Mouse (Mus musculus) forebrain, embryonic 16.5 days (tissue): Measurements from ENCODE around the gene Trio. TPM values are rescaled to one million over a fixed set of nuclear protein-coding genes. Genes with fewer than 3 reads are reported as not detected.

Experiments used
- ATAC-seq: fragments of 200-750 bp; cut with Nextera tagmentation; 2 replicates; pipeline ENCODE4 v1.8.0; 2017; ENCODE audit warnings: mild to moderate bottlenecking, moderate library complexity
- H3K27ac ChIP-seq: fragments of 300-500 bp; sonication (generic); 2 replicates; pipeline ENCODE4 v1.5.1; 2014; ENCODE audit warnings: low read length, control low read depth
- H3K27me3 ChIP-seq: fragments of 300-500 bp; sonication (generic); replicated peaks from 2 replicates; pipeline ENCODE4 v1.6.1; 2014; ENCODE audit warnings: low read length; ENCODE audit not compliant: control insufficient read depth, insufficient read depth
- H3K36me3 ChIP-seq: fragments of 300-500 bp; sonication (generic); 2 replicates; pipeline ENCODE4 v1.6.1; 2014; ENCODE audit not compliant: control insufficient read depth, insufficient read depth
- H3K4me1 ChIP-seq: fragments of 300-500 bp; sonication (generic); replicated peaks from 2 replicates; pipeline ENCODE4 v1.6.1; 2014; ENCODE audit warnings: low read length; ENCODE audit not compliant: control insufficient read depth, insufficient read depth
- H3K4me2 ChIP-seq: fragments of 300-500 bp; sonication (generic); 2 replicates; pipeline ENCODE4 v1.6.1; 2014; ENCODE audit warnings: mild to moderate bottlenecking, low read length, control low read depth
- H3K4me3 ChIP-seq: fragments of 300-500 bp; sonication (generic); replicated peaks from 2 replicates; pipeline ENCODE4 v1.5.1; 2014; ENCODE audit warnings: mild to moderate bottlenecking, low read length, control low read depth
- H3K9ac ChIP-seq: fragments of 300-500 bp; sonication (generic); replicated peaks from 2 replicates; pipeline ENCODE4 v1.6.1; 2014; ENCODE audit warnings: low read depth, low read length, control low read depth
- H3K9me3 ChIP-seq: fragments of 300-500 bp; sonication (generic); 2 replicates; pipeline ENCODE4 v1.6.1; 2016; ENCODE audit warnings: low read length; ENCODE audit not compliant: control insufficient read depth
- WGBS: fragments of 180-500 bp; shearing (Covaris S2); extraction: QIAGEN DNeasy Blood & Tissue Kit; methylation state at CpG from one replicate; pipeline ENCODE4 v1.1.7; 2014; 5-methylcytosine and 5-hydroxymethylcytosine counted together
- polyA plus RNA-seq: library from polyadenylated mRNA; unstranded; fragments of >200 nt; fragmentation: Nextera tagmentation; extraction: Ambion mirVana; gene quantifications from 2 replicates; pipeline ENCODE4 v1.2.1, GENCODE M21; 2015

Trio gene
- polyA plus RNA-seq, 1 experiment from 2014 or later, result 42.6 TPM

DNA sequence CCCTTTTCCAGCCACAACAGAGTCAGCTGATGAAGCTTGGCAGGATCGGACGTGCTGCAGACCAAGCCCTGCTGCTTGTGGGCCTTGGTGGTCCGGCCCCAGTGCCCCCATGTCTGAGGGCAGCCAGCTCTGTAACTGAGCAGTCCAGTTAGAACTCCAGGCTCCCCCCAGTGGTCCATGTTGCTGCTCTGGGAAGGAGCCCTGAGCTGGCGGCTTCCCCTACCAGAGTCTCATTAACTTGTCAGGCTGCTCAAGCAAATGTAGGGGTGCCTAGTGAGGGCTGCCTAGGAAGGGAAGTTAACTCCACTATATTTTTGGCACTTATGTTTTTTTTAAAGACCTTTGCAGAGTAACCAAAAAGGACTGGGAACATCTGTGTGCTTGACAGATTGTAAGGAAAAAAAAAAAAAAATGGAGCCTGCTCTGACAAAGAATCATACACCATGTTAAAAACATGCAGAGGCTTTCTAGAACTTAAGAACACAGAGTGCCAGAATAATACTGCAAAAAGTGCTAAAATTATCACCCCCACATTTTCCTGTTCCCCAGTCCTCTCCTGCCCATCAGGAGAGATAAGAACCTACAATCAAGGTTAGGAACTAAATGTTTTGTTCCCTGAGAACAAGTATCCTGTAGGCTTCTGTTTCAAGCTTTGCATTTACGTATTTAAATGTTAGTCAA lies 216.9 kb downstream of the Trio start:
- peaks cover 15% of the 10 kb centered on the region for H3K36me3 ChIP-seq
- no peak overlapping the region for H3K9ac ChIP-seq
- no peak overlapping the region for H3K4me2 ChIP-seq
- 30% methylated on average over 5 of the region's 5 CpGs for WGBS
- peak overlapping the region; percentile 27; the same call in 1 of the 2 replicates for H3K27ac ChIP-seq
- no peaks in the 10 kb centered on the region for H3K9me3 ChIP-seq
- H3K27me3 ChIP-seq, result no peaks in the 10 kb centered on the region
- peak; percentile 74 for ATAC-seq
- no peak overlapping the region for H3K4me3 ChIP-seq
- H3K4me1 ChIP-seq, result peaks cover 16% of the 10 kb centered on the region

DNA sequence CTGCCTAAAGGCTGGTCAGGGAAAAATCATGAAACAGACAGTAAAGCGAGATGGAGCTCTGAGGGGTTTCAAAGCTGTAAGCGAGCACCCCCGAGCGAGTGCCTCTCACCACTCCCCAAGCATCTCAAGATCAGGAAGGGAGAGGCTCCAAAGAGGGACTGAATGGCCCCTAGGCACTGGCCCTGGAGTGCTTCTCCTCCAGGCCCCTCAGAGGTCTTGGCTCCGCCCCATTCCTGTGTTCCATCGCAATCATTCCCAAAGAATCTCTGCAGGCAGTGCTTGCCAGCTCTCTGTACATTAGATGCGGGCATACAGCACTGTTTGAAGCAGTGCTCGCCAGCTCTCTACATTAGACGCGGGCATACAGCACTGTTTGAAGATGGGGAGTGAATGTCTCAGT lies 219.4 kb downstream of the Trio start:
- no peak overlapping the region for H3K9ac ChIP-seq
- H3K27me3 ChIP-seq, result no peaks in the 10 kb centered on the region
- peaks cover 5% of the 10 kb centered on the region for H3K36me3 ChIP-seq
- H3K4me2 ChIP-seq, result no peak overlapping the region
- no peaks in the 10 kb centered on the region for H3K9me3 ChIP-seq
- 0 out of 2 replicates have a peak, but pooled peaks have one; percentile 5 for ATAC-seq
- no peak overlapping the region for H3K27ac ChIP-seq
- no peak overlapping the region for H3K4me3 ChIP-seq
- peaks cover 17% of the 10 kb centered on the region for H3K4me1 ChIP-seq
- 54% methylated on average over 10 of the region's 10 CpGs for WGBS

DNA sequence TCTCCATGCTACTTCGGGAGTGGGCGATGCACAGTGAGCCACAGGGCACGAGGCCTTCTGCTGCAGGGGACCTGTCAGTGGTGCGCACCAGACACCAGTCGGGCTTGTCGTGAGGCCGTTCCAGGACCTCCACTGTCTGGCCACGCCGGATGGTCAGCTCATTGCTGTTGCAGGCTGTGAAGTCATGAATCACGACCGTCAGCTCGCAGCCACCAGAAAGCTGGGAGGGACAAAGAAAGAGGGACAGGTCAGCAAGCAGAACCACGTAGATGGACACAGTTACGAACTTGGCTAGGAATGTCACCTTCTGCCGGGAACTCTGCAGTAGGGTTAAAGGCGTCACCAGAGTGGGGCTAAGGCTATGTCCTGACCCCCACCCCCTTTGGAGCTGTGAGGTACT lies 220.0 kb downstream of the Trio start:
- Histone ChIP-seq H3K4me1 (peaks cover 18% of the 10 kb centered on the region), H3K27me3 (no peaks in the 10 kb centered on the region), H3K4me2 (no peak overlapping the region), H3K27ac (no peak overlapping the region), H3K4me3 (no peak overlapping the region), H3K9me3 (no peaks in the 10 kb centered on the region), H3K36me3 (peaks cover 5% of the 10 kb centered on the region), H3K9ac (no peak overlapping the region)
- no peak for ATAC-seq
- WGBS, result 91% methylated on average over 16 of the region's 16 CpGs

DNA sequence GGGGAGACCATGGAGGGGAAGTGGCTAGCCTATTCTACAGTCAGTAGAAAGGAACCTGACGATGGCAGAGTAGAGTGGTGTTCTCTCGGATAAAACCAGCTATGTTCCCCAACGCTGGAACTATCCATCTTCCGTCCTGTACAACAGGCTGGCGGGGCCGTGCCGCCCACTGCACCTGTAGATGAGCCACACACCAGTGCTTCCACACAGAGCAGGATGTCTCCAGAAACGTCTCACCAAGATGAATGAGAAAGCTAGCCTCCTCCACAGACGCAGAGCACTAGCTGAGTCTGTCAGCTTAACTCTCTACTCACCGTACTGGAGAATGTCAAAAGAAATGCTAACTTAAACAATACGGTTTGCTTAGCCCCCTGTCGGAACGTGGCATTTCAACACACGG lies 221.2 kb downstream of the Trio start:
- Histone ChIP-seq H3K4me3 (no peak overlapping the region), H3K9me3 (no peaks in the 10 kb centered on the region), H3K27ac (no peak overlapping the region), H3K4me1 (peaks cover 17% of the 10 kb centered on the region), H3K4me2 (no peak overlapping the region), H3K36me3 (peaks cover 5% of the 10 kb centered on the region), H3K9ac (no peak overlapping the region), H3K27me3 (no peaks in the 10 kb centered on the region)
- WGBS, result 87% methylated on average over 14 of the region's 14 CpGs
- no peak for ATAC-seq

DNA sequence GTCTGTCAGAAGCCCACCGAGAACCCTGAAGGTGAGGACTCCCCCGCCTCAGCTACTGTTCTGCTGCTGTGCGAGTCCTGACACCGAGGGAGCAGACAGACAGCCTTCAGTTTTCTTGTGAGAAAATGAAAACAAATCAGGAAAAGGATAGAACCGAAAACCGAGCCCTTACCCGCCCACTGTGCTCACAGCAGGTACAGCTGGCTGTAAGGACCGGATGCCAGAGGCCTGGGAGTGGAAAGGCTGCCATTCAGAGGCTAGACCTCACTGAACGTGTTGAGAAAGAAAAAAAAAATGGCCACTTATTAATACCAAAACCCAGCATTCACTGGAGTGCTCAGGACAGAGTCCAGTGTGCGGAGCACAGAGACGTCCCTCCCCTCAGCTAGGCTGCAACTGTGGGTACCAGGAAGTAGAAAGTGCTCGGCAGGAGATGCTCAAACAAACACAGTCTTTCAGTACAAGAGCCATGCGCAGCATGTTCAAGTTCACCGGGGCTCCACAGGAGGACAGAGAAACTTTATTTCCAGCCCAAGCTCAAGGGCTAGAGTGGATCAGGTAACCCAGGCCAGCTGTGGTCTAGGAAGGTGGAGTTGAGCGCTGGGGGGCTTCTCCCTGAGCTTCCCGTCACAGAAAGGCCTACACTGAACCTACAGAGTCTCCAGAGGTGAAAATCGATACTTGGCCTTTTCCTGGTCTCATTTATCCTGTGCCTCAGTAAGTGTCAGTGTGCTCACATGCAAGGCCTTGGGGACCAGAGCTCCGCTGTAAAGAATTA lies 221.9 kb downstream of the Trio start:
- Histone ChIP-seq H3K9me3 (no peaks in the 10 kb centered on the region), H3K36me3 (peaks cover 5% of the 10 kb centered on the region), H3K4me2 (no peak overlapping the region), H3K27me3 (no peaks in the 10 kb centered on the region), H3K27ac (no peak overlapping the region), H3K9ac (no peak overlapping the region), H3K4me1 (peaks cover 14% of the 10 kb centered on the region), H3K4me3 (no peak overlapping the region)
- no peak for ATAC-seq
- WGBS, result 76% methylated on average over 18 of the region's 18 CpGs

DNA sequence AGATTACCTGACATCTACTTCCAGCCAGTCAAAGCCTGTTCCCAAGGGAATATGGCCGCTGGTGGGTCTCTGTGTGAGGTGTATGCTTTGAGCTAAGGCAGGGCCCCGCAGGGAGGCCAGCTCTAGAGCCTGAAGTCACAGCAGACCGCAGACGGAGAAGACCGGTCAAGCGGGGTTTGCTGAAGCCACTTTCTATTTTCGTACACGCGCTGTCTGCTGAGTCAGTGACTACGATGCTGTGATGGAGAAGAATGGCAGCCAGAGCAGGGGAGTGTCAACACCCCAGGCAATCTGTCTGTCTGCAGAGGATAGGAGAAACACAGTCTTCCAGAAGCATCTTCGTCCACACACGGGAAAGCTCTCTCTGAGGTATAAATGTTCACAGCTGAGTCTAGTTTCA lies 223.4 kb downstream of the Trio start:
- Histone ChIP-seq H3K27me3 (no peaks in the 10 kb centered on the region), H3K4me1 (peaks cover 19% of the 10 kb centered on the region), H3K9me3 (no peaks in the 10 kb centered on the region), H3K9ac (no peak overlapping the region), H3K4me3 (no peak overlapping the region), H3K36me3 (peaks cover 5% of the 10 kb centered on the region), H3K27ac (no peak overlapping the region), H3K4me2 (no peak overlapping the region)
- 93% methylated on average over 12 of the region's 12 CpGs for WGBS
- no peak for ATAC-seq

DNA sequence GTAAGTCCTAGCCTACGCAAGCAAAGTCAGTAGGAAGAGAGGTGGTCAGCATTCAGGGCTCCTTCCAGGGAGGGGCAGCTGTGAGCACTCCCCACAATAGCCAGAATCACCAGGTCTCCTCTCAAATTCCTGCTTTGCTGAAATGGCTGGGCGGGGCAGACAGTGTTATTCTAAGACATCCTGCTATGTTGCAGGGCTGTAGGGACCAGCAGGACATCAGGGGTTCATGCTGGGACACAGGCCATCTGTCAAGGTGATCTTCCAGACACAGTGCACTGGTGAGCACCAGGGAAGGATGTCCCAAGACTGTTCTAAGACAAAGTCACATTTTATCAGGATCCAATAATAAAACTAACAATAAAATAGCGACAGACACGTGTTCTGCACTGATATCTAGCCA lies 224.5 kb downstream of the Trio start:
- Histone ChIP-seq H3K4me3 (no peak overlapping the region), H3K4me1 (peaks cover 25% of the 10 kb centered on the region), H3K27me3 (no peaks in the 10 kb centered on the region), H3K9ac (no peak overlapping the region), H3K36me3 (peaks cover 5% of the 10 kb centered on the region), H3K27ac (no peak overlapping the region), H3K4me2 (no peak overlapping the region), H3K9me3 (no peaks in the 10 kb centered on the region)
- no peak for ATAC-seq
- WGBS, result 75% methylated on average over 4 of the region's 4 CpGs

DNA sequence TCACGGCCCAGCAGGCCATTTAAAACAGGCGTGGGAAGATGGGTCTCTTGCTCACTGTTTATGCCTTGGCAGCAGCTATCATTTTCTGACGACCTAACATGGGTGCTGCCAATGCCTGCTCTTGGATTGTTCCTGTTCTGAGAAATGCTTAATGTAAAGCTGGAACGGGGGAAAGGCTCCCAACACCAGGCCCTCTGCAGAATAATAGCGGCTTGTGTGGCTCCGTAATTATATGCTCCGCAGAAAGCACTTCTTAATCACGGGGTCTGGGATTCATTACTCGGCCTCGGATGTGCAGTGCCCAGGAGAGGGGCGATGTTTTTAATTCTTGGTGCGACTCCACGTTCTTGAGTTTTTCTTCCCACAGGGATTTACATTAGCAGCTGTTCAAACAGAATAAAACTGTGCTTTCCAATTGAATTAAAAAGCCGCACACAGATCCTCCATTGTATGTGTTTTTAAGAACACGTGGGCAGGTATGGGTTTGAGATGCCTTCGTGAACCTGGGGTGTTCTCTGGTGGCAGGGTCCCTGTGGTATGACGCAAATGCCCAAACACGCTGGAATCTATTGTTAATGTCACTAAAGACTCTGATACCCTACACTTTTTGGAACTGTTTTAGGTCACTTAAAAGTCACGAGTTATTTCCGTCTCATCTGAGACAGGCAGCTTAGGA lies 228.0 kb downstream of the Trio start:
- no peak overlapping the region for H3K4me2 ChIP-seq
- no peak overlapping the region for H3K9ac ChIP-seq
- peak; percentile 81 for ATAC-seq
- H3K27ac ChIP-seq, result peak overlapping the region; percentile 69
- no peaks in the 10 kb centered on the region for H3K36me3 ChIP-seq
- no peaks in the 10 kb centered on the region for H3K27me3 ChIP-seq
- H3K4me3 ChIP-seq, result no peak overlapping the region
- no peaks in the 10 kb centered on the region for H3K9me3 ChIP-seq
- WGBS, result 12% methylated on average over 20 of the region's 20 CpGs
- peaks cover 36% of the 10 kb centered on the region for H3K4me1 ChIP-seq

DNA sequence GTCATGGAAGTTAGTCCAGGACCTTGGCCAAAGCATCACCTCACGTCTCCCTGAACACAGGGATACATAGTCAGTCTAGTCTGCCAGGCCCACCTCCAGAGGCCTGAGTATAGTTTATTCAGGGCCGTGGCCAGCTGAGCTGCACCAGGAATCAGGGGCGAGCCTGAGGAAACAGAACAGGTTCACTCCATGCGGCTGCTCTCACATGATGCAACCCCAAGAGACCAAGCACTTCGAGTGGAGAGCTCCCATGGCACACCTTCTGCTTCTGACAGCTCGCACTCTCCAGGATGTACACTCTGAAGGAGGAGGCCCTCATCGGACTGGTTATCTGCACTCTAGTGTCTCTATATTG lies 228.8 kb downstream of the Trio start:
- peaks cover 41% of the 10 kb centered on the region for H3K4me1 ChIP-seq
- 0 out of 2 replicates have a peak, but pooled peaks have one; percentile 3 for ATAC-seq
- no peak overlapping the region for H3K4me2 ChIP-seq
- H3K9ac ChIP-seq, result no peak overlapping the region
- H3K27me3 ChIP-seq, result no peaks in the 10 kb centered on the region
- H3K27ac ChIP-seq, result peak overlapping the region; percentile 69
- H3K4me3 ChIP-seq, result no peak overlapping the region
- whole genome bisulfite sequencing, result 81% methylated on average over 7 of the region's 7 CpGs
- H3K9me3 ChIP-seq, result no peaks in the 10 kb centered on the region
- H3K36me3 ChIP-seq, result no peaks in the 10 kb centered on the region
